Mouse (Mus musculus) lung, adult 2 months (tissue): Measurements from ENCODE around the gene Hmgb1.

ENCODE experiments used
- CTCF ChIP-seq: fragments of 200-500 bp; IDR thresholded peaks from 2 replicates; pipeline ENCODE4 v1.5.1; 2011; ENCODE audit warnings: mild to moderate bottlenecking, low read length, control low read depth; ENCODE audit not compliant: insufficient read depth
- POLR2A ChIP-seq: fragments of 200-500 bp; IDR thresholded peaks from 2 replicates; pipeline ENCODE4 v1.6.1; 2011; ENCODE audit warnings: low read depth, mild to moderate bottlenecking, control low read depth, low read length, borderline replicate concordance; ENCODE audit errors: extremely low read depth

DNA sequence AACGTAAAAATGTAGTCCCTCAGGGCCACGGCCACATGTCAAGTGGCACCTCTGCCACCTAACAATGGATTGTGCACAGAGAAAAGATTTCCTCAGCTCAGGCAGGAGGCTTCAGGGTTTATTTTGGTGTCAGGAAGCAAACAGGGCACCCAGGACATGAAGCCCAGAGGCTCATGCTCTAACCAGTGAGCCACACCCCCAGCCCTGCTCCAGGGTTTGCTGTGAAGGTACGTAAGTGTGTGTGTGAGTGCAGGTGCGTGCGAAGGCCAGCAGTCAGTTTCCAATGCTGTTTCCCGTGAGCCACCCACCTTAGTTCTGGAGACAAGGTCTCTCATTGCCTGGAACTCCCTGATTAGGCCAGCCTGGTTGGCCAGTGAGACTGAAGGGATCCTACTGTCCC is 60.5 kb downstream of the Hmgb1 start:
- TF ChIP-seq CTCF (no peak), POLR2A (no peak)
